Mouse (Mus musculus) frontal cortex, adult (tissue): ENCODE measurements at regions not wholly inside any gene's neighbourhood (a gene's known extent, or its start where the extent isn't known, plus 50 kb on each side); places are given as distances from the start of the nearest gene placed in this dataset.

Source experiments
- ATAC-seq: cut with Nextera tagmentation; 2 replicates; pipeline ENCODE4 v1.9.2; 2017; ENCODE audit warnings: mild to moderate bottlenecking, moderate library complexity, mixed read lengths; ENCODE audit not compliant: low TSS enrichment

- ATAC-seq: peak; percentile 98
These were observed 76.3 kb upstream of the Ccdc85a start for GRCm38 (mm10) chr11:28660377-28660776.

DNA sequence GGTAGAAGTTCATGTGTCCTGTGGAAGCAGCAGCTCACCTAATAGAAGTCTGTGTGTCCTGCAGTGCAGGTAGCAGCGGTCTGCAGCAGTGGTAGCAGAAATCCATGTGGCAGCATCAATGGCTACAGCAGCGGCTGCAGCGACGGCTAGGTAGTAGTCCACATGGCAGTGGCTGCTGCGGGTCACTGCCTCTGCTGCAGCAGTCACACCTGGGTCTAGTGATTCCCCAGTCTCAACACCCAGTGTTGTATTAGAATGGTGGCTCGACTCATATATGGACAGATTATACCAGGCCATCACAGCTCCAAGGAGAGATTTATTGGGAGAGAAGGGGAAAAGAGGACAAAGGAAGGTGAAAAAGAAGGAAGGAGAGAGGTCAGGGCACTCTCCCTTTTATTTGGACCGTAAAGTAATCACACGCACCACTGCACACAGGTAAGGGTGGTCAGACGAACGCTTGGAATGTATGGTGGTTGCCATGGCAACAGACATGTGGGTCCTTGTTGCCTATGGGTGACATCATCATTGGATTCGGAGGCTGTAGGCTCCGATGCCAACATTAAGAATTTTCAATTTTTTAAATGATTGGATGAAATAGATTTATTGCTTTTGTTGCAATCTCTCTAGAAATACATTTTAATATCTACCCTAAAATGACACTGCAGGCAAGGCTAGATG is 71.2 kb upstream of the Ccdc85a start:
- no peak for ATAC-seq

GRCm38 (mm10) chr11:28649446-28649845 is 65.3 kb upstream of the Ccdc85a start:
- ATAC-seq: 0 out of 2 replicates have a peak, but pooled peaks have one; percentile 16

DNA sequence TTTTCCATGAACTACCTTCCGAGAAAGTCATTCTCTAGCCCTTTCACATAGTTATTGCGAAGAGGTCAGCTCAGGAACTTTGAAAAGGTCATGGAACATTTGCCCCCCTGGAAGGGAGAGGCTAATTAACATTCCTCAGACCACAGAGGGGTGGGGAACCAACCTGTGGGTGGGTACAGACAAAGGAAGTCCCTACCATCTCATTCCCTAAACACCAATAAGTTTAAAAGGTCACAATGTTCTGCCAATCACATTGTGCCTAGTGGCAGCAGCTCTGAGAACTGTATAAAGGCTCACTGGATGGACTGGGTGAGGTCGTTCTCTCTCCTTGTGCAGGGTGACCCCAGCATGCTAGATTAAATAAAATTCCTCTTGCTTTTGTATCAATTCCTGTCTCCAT is 64.8 kb upstream of the Ccdc85a start:
- ATAC-seq: no peak

DNA sequence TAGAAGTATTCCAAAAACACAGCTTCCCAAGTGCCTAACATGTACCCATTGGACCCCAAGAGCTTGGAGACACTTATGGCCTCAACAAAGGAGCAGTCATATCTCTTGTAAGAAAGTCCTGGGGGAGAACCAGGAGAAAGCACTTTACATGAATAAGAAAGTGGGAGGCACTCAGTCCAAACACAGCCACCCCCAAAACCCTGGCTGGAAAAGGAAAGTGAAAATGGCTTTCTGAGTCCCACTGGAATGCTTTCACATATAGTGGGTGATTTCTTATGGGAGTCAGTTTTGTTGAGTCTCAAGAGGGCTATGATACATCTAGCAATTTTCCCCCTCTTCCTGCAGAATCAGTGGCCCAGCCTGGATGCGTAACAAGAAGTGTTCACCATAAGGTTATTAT is 55.0 kb upstream of the Ccdc85a start:
- ATAC-seq: peak; percentile 79

DNA sequence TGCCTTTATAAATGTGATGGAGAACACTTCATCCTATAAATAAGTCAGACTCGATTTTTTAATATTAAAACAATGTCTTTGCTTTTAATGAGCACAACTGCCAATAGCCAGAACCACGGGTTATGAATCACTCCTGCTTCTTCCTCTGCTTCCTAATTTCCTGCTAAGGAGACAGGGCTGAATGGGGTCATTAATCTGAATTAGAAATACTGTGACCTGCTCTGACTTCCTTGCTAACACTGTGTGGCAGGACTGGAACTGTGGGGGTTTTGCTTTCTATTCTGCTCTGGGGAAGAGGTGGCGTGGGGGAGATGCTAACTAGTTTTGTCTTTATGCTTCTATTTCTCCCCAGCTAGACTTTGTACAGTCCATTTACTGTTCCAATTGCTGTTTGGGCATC is 52.6 kb upstream of the Ccdc85a start:
- ATAC-seq: no peak
